Mouse (Mus musculus): ENCODE measurements around the gene Fgf3. TPM values are rescaled to one million over a fixed set of nuclear protein-coding genes. Genes with fewer than 3 reads are reported as not detected.

Fgf3 gene
- polyA plus RNA-seq, 1 experiment: 0.43 TPM

DNA sequence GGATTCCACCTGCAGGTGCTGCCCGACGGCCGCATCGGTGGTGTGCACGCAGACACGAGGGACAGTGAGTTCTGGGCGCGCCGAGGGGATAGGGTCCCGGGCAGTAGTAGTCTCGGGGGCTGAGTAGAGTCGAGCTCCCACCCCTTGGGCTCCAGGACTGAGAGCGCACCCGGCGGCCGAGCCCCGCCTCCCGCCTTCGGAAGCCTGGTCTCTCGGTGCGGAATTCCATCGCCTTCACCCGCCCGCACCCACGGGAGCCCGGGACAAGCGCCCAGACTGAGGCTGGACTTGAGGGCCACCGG is 23.8 kb downstream of the Fgf3 start:
- Histone ChIP-seq H3K27ac (ENCODE audit: insufficient read depth, low read length) (peak overlapping the region; percentile 57; the same call in 1 of the 2 replicates), H3K9me3 (replicated peaks; ENCODE audit: control insufficient read depth, insufficient read depth, low read length, poor library complexity, severe bottlenecking) (no peaks in the 10 kb centered on the region)

DNA sequence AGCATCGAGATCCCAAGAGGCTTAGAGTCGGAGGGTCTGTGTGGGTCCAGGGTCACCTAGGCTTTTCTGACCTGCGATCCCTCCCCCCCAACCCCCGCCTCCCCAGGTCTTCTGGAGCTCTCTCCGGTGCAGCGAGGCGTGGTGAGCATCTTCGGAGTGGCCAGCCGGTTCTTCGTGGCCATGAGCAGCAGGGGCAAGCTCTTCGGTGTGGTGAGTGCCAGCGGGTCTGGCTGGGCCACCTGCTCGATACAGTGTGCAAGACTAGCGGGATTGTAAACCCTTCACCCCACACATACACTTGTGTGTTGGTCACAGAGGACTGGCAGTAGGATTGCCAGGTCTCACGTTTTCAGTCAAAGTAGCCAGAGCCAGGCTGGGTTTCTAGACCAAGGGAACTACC is 24.2 kb downstream of the Fgf3 start:
- Histone ChIP-seq H3K9ac (ENCODE audit: low read depth, poor library complexity, severe bottlenecking) (peak overlapping the region; percentile 93), H3K4me1 (ENCODE audit: control insufficient read depth, insufficient read depth, low read length) (peaks cover 3% of the 10 kb centered on the region), H3K4me3 (ENCODE audit: low read depth, low read length) (peak overlapping the region; percentile 86), H3K9me3 (replicated peaks; ENCODE audit: control insufficient read depth, insufficient read depth, low read length, poor library complexity, severe bottlenecking) (no peaks in the 10 kb centered on the region), H3K36me3 (ENCODE audit: control insufficient read depth, insufficient read depth, low read length, poor library complexity, severe bottlenecking) (peaks cover 31% of the 10 kb centered on the region), H3K27ac (ENCODE audit: insufficient read depth, low read length) (peak overlapping the region; percentile 57; the same call in 1 of the 2 replicates), H3K27me3 (ENCODE audit: control insufficient read depth, insufficient read depth, low read length, poor library complexity, severe bottlenecking) (no peaks in the 10 kb centered on the region)
- TF ChIP-seq POLR2A (IDR thresholded peaks at IDR 0.05; ENCODE audit: insufficient read depth, low read length) (no peak), CTCF (IDR thresholded peaks at IDR 0.05; ENCODE audit: low read depth, low read length) (no peak), EP300 (IDR thresholded peaks at IDR 0.05; ENCODE audit: insufficient read depth, low read depth, low read length) (no peak)

More for the DNA sequence above, 23.8 kb downstream of the Fgf3 start:
- Histone ChIP-seq H3K27me3 (ENCODE audit: control insufficient read depth, insufficient read depth, low read length, poor library complexity, severe bottlenecking) (no peaks in the 10 kb centered on the region), H3K4me3 (ENCODE audit: low read depth, low read length) (peak overlapping the region; percentile 86), H3K36me3 (ENCODE audit: control insufficient read depth, insufficient read depth, low read length, poor library complexity, severe bottlenecking) (peaks cover 31% of the 10 kb centered on the region), H3K9ac (ENCODE audit: low read depth, poor library complexity, severe bottlenecking) (peak overlapping the region; percentile 93), H3K4me1 (ENCODE audit: control insufficient read depth, insufficient read depth, low read length) (peaks cover 1% of the 10 kb centered on the region)
- no peak for TF ChIP-seq EP300 (IDR thresholded peaks at IDR 0.05; ENCODE audit: insufficient read depth, low read depth, low read length)
- TF ChIP-seq CTCF (IDR thresholded peaks at IDR 0.05; ENCODE audit: low read depth, low read length): no peak
- no peak for TF ChIP-seq POLR2A (IDR thresholded peaks at IDR 0.05; ENCODE audit: insufficient read depth, low read length)

DNA sequence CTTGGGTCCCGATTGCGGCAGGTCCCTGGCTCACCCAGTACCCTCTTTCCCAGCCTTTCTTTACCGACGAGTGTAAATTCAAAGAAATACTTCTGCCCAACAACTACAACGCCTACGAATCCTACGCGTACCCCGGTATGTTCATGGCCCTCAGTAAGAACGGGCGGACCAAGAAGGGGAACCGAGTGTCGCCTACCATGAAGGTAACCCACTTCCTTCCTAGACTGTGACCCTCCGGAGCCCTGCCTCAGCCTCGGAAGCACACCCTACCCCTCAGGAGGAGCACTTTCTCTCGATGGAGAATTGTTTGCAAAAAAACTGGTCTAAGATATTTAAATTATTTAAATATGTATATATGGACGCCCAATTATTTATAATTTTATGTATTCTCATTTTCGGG is 24.8 kb downstream of the Fgf3 start:
- Histone ChIP-seq H3K36me3 (ENCODE audit: control insufficient read depth, insufficient read depth, low read length, poor library complexity, severe bottlenecking) (peaks cover 31% of the 10 kb centered on the region), H3K4me1 (ENCODE audit: control insufficient read depth, insufficient read depth, low read length) (peaks cover 7% of the 10 kb centered on the region), H3K9ac (ENCODE audit: low read depth, poor library complexity, severe bottlenecking) (peak overlapping the region; percentile 93), H3K27ac (ENCODE audit: insufficient read depth, low read length) (peak overlapping the region; percentile 97), H3K27me3 (ENCODE audit: control insufficient read depth, insufficient read depth, low read length, poor library complexity, severe bottlenecking) (no peaks in the 10 kb centered on the region), H3K9me3 (replicated peaks; ENCODE audit: control insufficient read depth, insufficient read depth, low read length, poor library complexity, severe bottlenecking) (no peaks in the 10 kb centered on the region), H3K4me3 (ENCODE audit: low read depth, low read length) (peak overlapping the region; percentile 86)
- TF ChIP-seq POLR2A (IDR thresholded peaks at IDR 0.05; ENCODE audit: insufficient read depth, low read length) (no peak), EP300 (IDR thresholded peaks at IDR 0.05; ENCODE audit: insufficient read depth, low read depth, low read length) (no peak), CTCF (IDR thresholded peaks at IDR 0.05; ENCODE audit: low read depth, low read length) (no peak)

DNA sequence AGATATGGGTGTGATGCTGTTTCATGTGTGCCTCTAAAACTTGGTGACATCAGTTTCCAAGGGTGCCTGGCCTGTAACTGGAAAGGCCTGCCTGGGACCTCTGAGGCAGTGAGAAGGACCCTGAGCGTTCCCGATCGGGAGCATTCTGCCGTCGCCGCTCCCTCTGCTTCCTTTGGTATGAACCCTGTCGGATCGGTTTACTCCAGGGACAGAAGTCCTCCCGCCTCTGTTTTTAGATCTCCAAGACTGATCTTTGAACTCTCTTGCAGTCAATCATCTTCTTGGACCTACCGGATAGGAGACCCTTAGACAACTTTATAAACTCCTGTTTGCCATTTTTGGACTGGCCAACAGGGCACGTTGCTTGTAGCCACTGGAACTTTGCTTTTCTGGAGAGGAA is 25.3 kb downstream of the Fgf3 start:
- Histone ChIP-seq H3K4me1 (ENCODE audit: control insufficient read depth, insufficient read depth, low read length) (peaks cover 7% of the 10 kb centered on the region), H3K27me3 (ENCODE audit: control insufficient read depth, insufficient read depth, low read length, poor library complexity, severe bottlenecking) (no peaks in the 10 kb centered on the region), H3K9ac (ENCODE audit: low read depth, poor library complexity, severe bottlenecking) (peak overlapping the region; percentile 93), H3K27ac (ENCODE audit: insufficient read depth, low read length) (peak overlapping the region; percentile 97), H3K36me3 (ENCODE audit: control insufficient read depth, insufficient read depth, low read length, poor library complexity, severe bottlenecking) (peaks cover 31% of the 10 kb centered on the region), H3K4me3 (ENCODE audit: low read depth, low read length) (peak overlapping the region; percentile 92), H3K9me3 (replicated peaks; ENCODE audit: control insufficient read depth, insufficient read depth, low read length, poor library complexity, severe bottlenecking) (no peaks in the 10 kb centered on the region)
- TF ChIP-seq POLR2A (IDR thresholded peaks at IDR 0.05; ENCODE audit: insufficient read depth, low read length): no peak
- no peak for TF ChIP-seq CTCF (IDR thresholded peaks at IDR 0.05; ENCODE audit: low read depth, low read length)
- TF ChIP-seq EP300 (IDR thresholded peaks at IDR 0.05; ENCODE audit: insufficient read depth, low read depth, low read length): no peak

DNA sequence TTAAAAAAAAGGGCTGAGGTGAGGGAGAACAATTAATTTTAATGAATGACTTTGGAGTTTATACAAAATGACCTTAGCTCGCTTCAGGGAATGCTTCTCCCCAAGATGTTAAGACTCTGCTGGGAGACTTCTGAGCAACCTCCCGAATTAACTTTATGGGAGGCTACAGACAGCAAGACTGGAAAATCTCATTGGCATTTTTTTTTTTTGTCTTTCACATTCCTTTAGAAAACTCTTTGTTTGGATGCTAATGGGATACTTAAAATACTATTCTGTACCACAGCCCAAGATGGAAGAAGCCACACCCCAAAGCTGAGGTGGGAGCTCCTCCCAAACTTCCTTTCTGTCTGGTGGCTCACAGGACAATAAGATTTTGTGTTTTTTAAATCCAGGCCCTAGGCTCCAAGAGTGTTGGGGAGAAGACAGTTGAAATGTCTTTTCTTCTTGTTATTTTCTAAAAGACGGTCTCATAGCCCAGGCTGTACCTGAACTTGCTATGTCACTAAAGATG is 26.3 kb downstream of the Fgf3 start:
- Histone ChIP-seq H3K27me3 (ENCODE audit: control insufficient read depth, insufficient read depth, low read length, poor library complexity, severe bottlenecking) (no peaks in the 10 kb centered on the region), H3K9me3 (replicated peaks; ENCODE audit: control insufficient read depth, insufficient read depth, low read length, poor library complexity, severe bottlenecking) (no peaks in the 10 kb centered on the region), H3K9ac (ENCODE audit: low read depth, poor library complexity, severe bottlenecking) (peak overlapping the region; percentile 93), H3K36me3 (ENCODE audit: control insufficient read depth, insufficient read depth, low read length, poor library complexity, severe bottlenecking) (peaks cover 31% of the 10 kb centered on the region), H3K4me3 (ENCODE audit: low read depth, low read length) (peak overlapping the region; percentile 36), H3K4me1 (ENCODE audit: control insufficient read depth, insufficient read depth, low read length) (peaks cover 7% of the 10 kb centered on the region), H3K27ac (ENCODE audit: insufficient read depth, low read length) (peak overlapping the region; percentile 97)
- TF ChIP-seq CTCF (IDR thresholded peaks at IDR 0.05; ENCODE audit: low read depth, low read length) (no peak), EP300 (IDR thresholded peaks at IDR 0.05; ENCODE audit: insufficient read depth, low read depth, low read length) (no peak; the same call in 1 of the 2 replicates), POLR2A (IDR thresholded peaks at IDR 0.05; ENCODE audit: insufficient read depth, low read length) (no peak)

DNA sequence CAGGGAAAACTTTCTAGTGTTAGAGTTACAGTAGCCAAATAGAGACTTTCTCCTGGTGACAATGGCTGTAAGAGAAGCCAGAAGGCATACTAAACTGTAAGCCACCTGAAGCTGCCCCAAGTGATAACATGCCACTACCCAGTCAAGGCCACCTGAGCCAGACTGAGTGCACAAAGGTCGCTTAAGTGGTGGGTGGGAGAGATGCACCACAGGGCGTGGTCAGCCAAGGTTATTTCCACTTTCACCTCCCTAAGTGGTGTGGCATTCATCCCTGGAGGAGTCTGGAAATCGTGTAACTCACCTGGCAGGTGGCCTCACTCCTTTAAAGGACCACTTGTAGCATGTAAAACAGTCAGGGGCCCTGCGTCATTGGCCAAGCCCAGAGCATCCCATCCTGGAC is 29.3 kb downstream of the Fgf3 start:
- TF ChIP-seq CTCF (IDR thresholded peaks at IDR 0.05; ENCODE audit: low read depth, low read length) (no peak), EP300 (IDR thresholded peaks at IDR 0.05; ENCODE audit: insufficient read depth, low read depth, low read length) (peak; percentile 92), POLR2A (IDR thresholded peaks at IDR 0.05; ENCODE audit: insufficient read depth, low read length) (no peak)
- H3K9me3 ChIP-seq (replicated peaks; ENCODE audit: control insufficient read depth, insufficient read depth, low read length, poor library complexity, severe bottlenecking): no peaks in the 10 kb centered on the region
- peaks cover 31% of the 10 kb centered on the region for H3K36me3 ChIP-seq (ENCODE audit: control insufficient read depth, insufficient read depth, low read length, poor library complexity, severe bottlenecking)
- H3K9ac ChIP-seq (ENCODE audit: low read depth, poor library complexity, severe bottlenecking): no peak overlapping the region
- peak overlapping the region; percentile 94 for H3K27ac ChIP-seq (ENCODE audit: insufficient read depth, low read length)
- no peak overlapping the region for H3K4me3 ChIP-seq (ENCODE audit: low read depth, low read length)
- no peaks in the 10 kb centered on the region for H3K27me3 ChIP-seq (ENCODE audit: control insufficient read depth, insufficient read depth, low read length, poor library complexity, severe bottlenecking)
- H3K4me1 ChIP-seq (ENCODE audit: control insufficient read depth, insufficient read depth, low read length): peaks cover 13% of the 10 kb centered on the region
